Mouse (Mus musculus) stomach, postnatal 0 days (tissue): ENCODE results near the gene Fcrlb. TPM values are rescaled to one million over a fixed set of nuclear protein-coding genes. Genes with fewer than 3 reads are reported as not detected.

Experiments used
- ATAC-seq: fragments of 200-750 bp; cut with Nextera tagmentation; 2 replicates; pipeline ENCODE4 v1.8.0; 2017; ENCODE audit not compliant: low FRiP score, low TSS enrichment
- DNase-seq: peaks from one replicate; pipeline ENCODE4 v3.0.0-alpha.2; 2016; ENCODE audit warnings: low spot score
- H3K27ac ChIP-seq: fragments of 300-500 bp; sonication (generic); replicated peaks from 2 replicates; pipeline ENCODE4 v1.5.1; 2014; ENCODE audit warnings: mild to moderate bottlenecking, control low read depth
- H3K27me3 ChIP-seq: fragments of 300-500 bp; sonication (generic); 2 replicates; pipeline ENCODE4 v1.6.1; 2014; ENCODE audit warnings: low read length; ENCODE audit not compliant: control insufficient read depth, insufficient read depth
- H3K36me3 ChIP-seq: fragments of 300-500 bp; sonication (generic); 2 replicates; pipeline ENCODE4 v1.6.1; 2014; ENCODE audit warnings: low read length, mixed read lengths; ENCODE audit not compliant: control insufficient read depth, insufficient read depth
- H3K4me1 ChIP-seq: fragments of 300-500 bp; sonication (generic); replicated peaks from 2 replicates; pipeline ENCODE4 v1.6.1; 2014; ENCODE audit warnings: antibody characterized with exemption; ENCODE audit not compliant: control insufficient read depth, insufficient read depth
- H3K4me2 ChIP-seq: fragments of 300-500 bp; sonication (generic); replicated peaks from 2 replicates; pipeline ENCODE4 v1.6.1; 2014; ENCODE audit warnings: low read depth, mild to moderate bottlenecking, control low read depth, moderate library complexity
- H3K4me3 ChIP-seq: fragments of 300-500 bp; sonication (generic); 2 replicates; pipeline ENCODE4 v1.5.1; 2014; ENCODE audit warnings: low read depth, low read length, control low read depth
- H3K9ac ChIP-seq: fragments of 300-500 bp; sonication (generic); 2 replicates; pipeline ENCODE4 v1.6.1; 2014; ENCODE audit warnings: mild to moderate bottlenecking, low read length, control low read depth, mixed read lengths
- H3K9me3 ChIP-seq: fragments of 300-500 bp; sonication (generic); 2 replicates; pipeline ENCODE4 v1.6.1; 2016; ENCODE audit warnings: low read length; ENCODE audit not compliant: control insufficient read depth
- CTCF ChIP-seq: IDR thresholded peaks from 2 replicates; pipeline ENCODE4 v1.5.1; 2016; ENCODE audit warnings: antibody characterized with exemption, low read depth, mild to moderate bottlenecking, moderate library complexity
- EP300 ChIP-seq: optimal IDR thresholded peaks from 2 replicates; pipeline ENCODE3; 2016; ENCODE audit warnings: antibody characterized with exemption
- WGBS: fragments of 180-500 bp; shearing (Covaris S2); extraction: QIAGEN DNeasy Blood & Tissue Kit; methylation state at CpG from one replicate; pipeline ENCODE4 v1.1.7; 2014; 5-methylcytosine and 5-hydroxymethylcytosine counted together
- polyA plus RNA-seq: library from polyadenylated mRNA; unstranded; fragments of >200 nt; fragmentation: Nextera tagmentation; extraction: Ambion mirVana; gene quantifications from 2 replicates; pipeline ENCODE4 v1.2.1, GENCODE M21; 2015

The Fcrlb gene
- polyA plus RNA-seq, 1 experiment from 2014 or later, result 0.12 TPM

- ATAC-seq (no peak), DNase-seq (no peak)
- no peak for TF ChIP-seq EP300
- TF ChIP-seq CTCF, result no peak
- WGBS, result 77% methylated on average over 6 of the region's 6 CpGs
- Histone ChIP-seq H3K9ac (no peak overlapping the region), H3K9me3 (no peaks in the 10 kb centered on the region), H3K4me1 (no peaks in the 10 kb centered on the region), H3K27ac (no peak overlapping the region), H3K4me3 (no peak overlapping the region), H3K4me2 (no peak overlapping the region), H3K36me3 (no peaks in the 10 kb centered on the region), H3K27me3 (no peaks in the 10 kb centered on the region)
Measured at GRCm38 (mm10) chr1:170933386-170933920, 20.7 kb upstream of the Fcrlb start.

- 70% methylated on average over 3 of the region's 3 CpGs for WGBS
- no peak overlapping the region for H3K4me2 ChIP-seq
- TF ChIP-seq EP300, result no peak
- TF ChIP-seq CTCF, result no peak
Measured at GRCm38 (mm10) chr1:170932043-170932442, 19.3 kb upstream of the Fcrlb start.

GRCm38 (mm10) chr1:170929245-170929644 is 16.5 kb upstream of the Fcrlb start:
- Histone ChIP-seq H3K36me3 (no peaks in the 10 kb centered on the region), H3K27ac (no peak overlapping the region), H3K27me3 (no peaks in the 10 kb centered on the region), H3K4me2 (no peak overlapping the region), H3K4me1 (no peaks in the 10 kb centered on the region), H3K9me3 (no peaks in the 10 kb centered on the region), H3K9ac (no peak overlapping the region), H3K4me3 (no peak overlapping the region)
- ATAC-seq (no peak), DNase-seq (no peak)
- WGBS, result 83% methylated on average over 4 of the region's 4 CpGs
- TF ChIP-seq EP300 (no peak), CTCF (no peak)

More at GRCm38 (mm10) chr1:170932043-170932442, 19.3 kb upstream of the Fcrlb start:
- DNase-seq, result no peak
- Histone ChIP-seq H3K27me3 (no peaks in the 10 kb centered on the region), H3K27ac (no peak overlapping the region), H3K9ac (no peak overlapping the region), H3K4me1 (no peaks in the 10 kb centered on the region), H3K36me3 (no peaks in the 10 kb centered on the region), H3K9me3 (no peaks in the 10 kb centered on the region), H3K4me3 (no peak overlapping the region)
- no peak for ATAC-seq

- DNase-seq (no peak), ATAC-seq (no peak)
- Histone ChIP-seq H3K4me2 (no peak overlapping the region), H3K9ac (no peak overlapping the region), H3K27ac (no peak overlapping the region), H3K4me1 (no peaks in the 10 kb centered on the region), H3K36me3 (no peaks in the 10 kb centered on the region), H3K4me3 (no peak overlapping the region), H3K27me3 (no peaks in the 10 kb centered on the region), H3K9me3 (no peaks in the 10 kb centered on the region)
- WGBS, result 51% methylated on average over 2 of the region's 2 CpGs
- TF ChIP-seq EP300, result no peak
- no peak for TF ChIP-seq CTCF
Measured at GRCm38 (mm10) chr1:170928467-170928866, 15.7 kb upstream of the Fcrlb start.

GRCm38 (mm10) chr1:170927378-170927777 is 14.6 kb upstream of the Fcrlb start, which contains the start of gene Fcrla:
Fcrla (minus strand) TSS chr1:170927583.
- DNase-seq (no peak), ATAC-seq (no peak)
- H3K9ac ChIP-seq, result no peak within 1 kb of the TSS
- H3K4me3 ChIP-seq, result no peak within 1 kb of the TSS
- H3K27ac ChIP-seq, result no peak within 1 kb of the TSS
- 82% methylated on average over 3 of the region's 3 CpGs for WGBS
- no peak within 1 kb of the TSS for H3K4me2 ChIP-seq
- H3K4me1 ChIP-seq, result no peaks in the 10 kb centered on the region
- no peaks in the 10 kb centered on the region for H3K9me3 ChIP-seq
- H3K27me3 ChIP-seq, result no peaks in the 10 kb centered on the region
- no peaks in the 10 kb centered on the region for H3K36me3 ChIP-seq
- no peak for TF ChIP-seq CTCF
- TF ChIP-seq EP300, result no peak

- H3K4me3 ChIP-seq, result no peak overlapping the region
- DNase-seq (no peak), ATAC-seq (no peak)
- TF ChIP-seq CTCF (no peak), EP300 (no peak)
- WGBS, result 43% methylated on average over 6 of the region's 6 CpGs
- H3K4me2 ChIP-seq, result no peak overlapping the region
- H3K27me3 ChIP-seq, result no peaks in the 10 kb centered on the region
- no peaks in the 10 kb centered on the region for H3K4me1 ChIP-seq
- no peaks in the 10 kb centered on the region for H3K9me3 ChIP-seq
- no peak overlapping the region for H3K27ac ChIP-seq
- no peaks in the 10 kb centered on the region for H3K36me3 ChIP-seq
- no peak overlapping the region for H3K9ac ChIP-seq
Measured at GRCm38 (mm10) chr1:170926941-170927340, 14.2 kb upstream of the Fcrlb start.
